Mouse (Mus musculus) right cerebral cortex, adult 18-20 months (tissue): Measurements from ENCODE around the gene 2200002D01Rik.
"Not testable (repeated sequence)": the region's sequence is repeated elsewhere in the genome, so short reads cannot be mapped to it uniquely, and the experiment has no call there.

Experiments used
- DNase-seq: peaks from one replicate; pipeline ENCODE4 v3.0.0; 2022; ENCODE audit warnings: mixed read lengths

The 2200002D01Rik gene

GRCm38 (mm10) chr7:29234661-29235060, 13.6 kb downstream of the 2200002D01Rik start:
- no peak for DNase-seq

GRCm38 (mm10) chr7:29233745-29234144, 14.5 kb downstream of the 2200002D01Rik start:
- DNase-seq, result no peak

GRCm38 (mm10) chr7:29232247-29233013, 15.8 kb downstream of the 2200002D01Rik start, which contains the start of gene Kcnk6:
Gene Kcnk6 (minus strand): TSS chr7:29232515.
- DNase-seq, result no peak

GRCm38 (mm10) chr7:29231517-29231916, 16.7 kb downstream of the 2200002D01Rik start:
- DNase-seq, result no peak

- DNase-seq, result no peak
Observed at GRCm38 (mm10) chr7:29230560-29230959, 17.7 kb downstream of the 2200002D01Rik start.

- no peak for DNase-seq
Observed at GRCm38 (mm10) chr7:29228202-29228601, 20.1 kb downstream of the 2200002D01Rik start.

- DNase-seq, result peak; percentile 36
Observed at GRCm38 (mm10) chr7:29225520-29225919, 22.7 kb downstream of the 2200002D01Rik start.

GRCm38 (mm10) chr7:29224756-29225394, 23.4 kb downstream of the 2200002D01Rik start:
- DNase-seq, result peak; percentile 41

GRCm38 (mm10) chr7:29214846-29215245, 33.4 kb downstream of the 2200002D01Rik start:
- no peak for DNase-seq

- no peak for DNase-seq
Observed at GRCm38 (mm10) chr7:29214236-29214635, 34.0 kb downstream of the 2200002D01Rik start.

GRCm38 (mm10) chr7:29213675-29214082, 34.6 kb downstream of the 2200002D01Rik start, which contains the start of gene Catsperg1:
Gene Catsperg1 (minus strand): TSS chr7:29214035.
- DNase-seq, result no peak

- DNase-seq, result not testable (repeated sequence)
Observed at GRCm38 (mm10) chr7:29212775-29213560, 35.3 kb downstream of the 2200002D01Rik start.

- no peak for DNase-seq
Observed at GRCm38 (mm10) chr7:29212199-29212765, 36.0 kb downstream of the 2200002D01Rik start.

- DNase-seq, result no peak
Observed at GRCm38 (mm10) chr7:29211415-29212198, 36.7 kb downstream of the 2200002D01Rik start.

- not testable (repeated sequence) for DNase-seq
Observed at GRCm38 (mm10) chr7:29211013-29211412, 37.3 kb downstream of the 2200002D01Rik start.

- no peak for DNase-seq
Observed at GRCm38 (mm10) chr7:29202577-29202976, 45.7 kb downstream of the 2200002D01Rik start.
